Mouse (Mus musculus) MEL-GATA-1-ER (cell line): ENCODE measurements at regions not wholly inside any gene's neighbourhood (a gene's known extent, or its start where the extent isn't known, plus 50 kb on each side); places are given as distances from the start of the nearest gene placed in this dataset.

Source experiments
- DNase-seq: peaks from one replicate; pipeline ENCODE4 v3.0.0-alpha.2; 2012; ENCODE audit warnings: low read depth; ENCODE audit errors: extremely low read depth

DNA sequence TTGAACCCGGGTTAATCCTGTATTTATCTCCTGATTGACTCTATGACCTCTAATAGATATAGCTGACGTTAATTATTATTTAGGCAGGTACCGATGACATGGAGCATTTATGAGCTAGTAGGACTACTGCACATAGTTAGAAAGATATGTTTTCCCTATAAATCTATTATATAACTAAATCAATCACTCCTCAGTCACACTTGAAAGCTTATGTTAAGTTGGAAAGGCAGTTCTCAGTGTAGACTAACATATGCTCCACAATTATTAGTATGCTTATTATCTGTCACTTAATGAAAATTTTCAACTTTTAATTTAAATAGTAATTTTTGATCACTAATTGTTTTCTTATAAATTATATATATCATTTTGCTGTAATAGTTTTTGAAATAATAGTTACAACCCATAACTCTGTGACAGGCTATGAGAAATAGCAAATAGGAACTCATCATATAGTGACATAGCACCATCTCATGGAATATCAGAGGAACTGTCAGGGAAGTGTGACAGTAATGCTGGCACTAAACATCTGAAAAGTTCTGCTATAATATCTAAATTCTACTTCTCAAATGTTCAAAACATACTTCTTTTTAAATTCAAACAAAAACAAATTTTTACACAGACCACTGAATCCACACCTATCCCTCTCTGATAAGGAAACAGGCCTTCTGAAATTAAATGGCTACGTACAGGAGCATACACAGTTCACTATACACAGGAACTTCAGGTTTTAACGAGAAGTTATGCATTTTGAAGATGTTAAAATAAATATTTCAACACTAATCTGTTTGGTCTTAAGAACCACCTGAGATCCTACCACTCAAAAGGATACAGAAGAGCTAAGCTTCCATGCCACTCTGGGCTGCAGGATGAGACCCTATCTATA, 75.3 kb upstream of the Map2 start:
- no peak for DNase-seq

- DNase-seq = no peak
Observed at GRCm38 (mm10) chr1:66101419-66101818, 73.7 kb upstream of the Map2 start.

DNA sequence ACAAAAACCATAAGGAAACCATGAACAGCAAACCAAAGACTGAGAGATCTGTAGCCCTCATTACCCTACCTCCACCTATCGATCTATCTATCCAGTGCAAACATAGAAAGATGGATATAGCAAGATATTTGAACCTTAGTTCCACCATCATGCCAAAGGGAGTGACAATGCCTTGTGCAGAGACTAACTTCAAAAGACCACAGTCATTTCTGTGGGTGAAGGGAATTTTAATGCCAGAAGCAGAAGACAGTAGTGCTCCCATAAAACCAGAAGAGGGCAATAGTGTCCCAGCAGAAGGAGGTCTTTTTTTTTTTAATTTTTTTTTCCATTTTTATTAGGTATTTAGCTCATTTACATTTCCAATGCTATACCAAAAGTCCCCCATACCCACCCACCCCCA, 70.6 kb upstream of the Map2 start:
- no peak for DNase-seq

GRCm38 (mm10) chr1:66105206-66105605, 69.9 kb upstream of the Map2 start:
- peak; percentile 1 for DNase-seq

- no peak for DNase-seq
Observed at GRCm38 (mm10) chr1:66108051-66108450, 67.0 kb upstream of the Map2 start.

- no peak for DNase-seq
Observed at GRCm38 (mm10) chr1:66113916-66114315, 61.2 kb upstream of the Map2 start.

GRCm38 (mm10) chr1:66115330-66115729, 59.7 kb upstream of the Map2 start:
- DNase-seq = no peak
